Mouse (Mus musculus) liver, embryonic 11.5 days (tissue): ENCODE measurements around the gene Mrps5. TPM values are rescaled to one million over a fixed set of nuclear protein-coding genes. Genes with fewer than 3 reads are reported as not detected.
"Not testable (repeated sequence)": the region's sequence is repeated elsewhere in the genome, so short reads cannot be mapped to it uniquely, and the experiment has no call there.

Source experiments
- ATAC-seq: fragments of 200-750 bp; cut with Nextera tagmentation; replicated peaks from 2 replicates; pipeline ENCODE4 v1.8.0; 2017; ENCODE audit warnings: moderate number of reproducible peaks, mild to moderate bottlenecking, moderate TSS enrichment, moderate library complexity; ENCODE audit not compliant: low FRiP score
- DNase-seq: peaks from one replicate; pipeline ENCODE4 v3.0.0-alpha.2; 2017; ENCODE audit warnings: low spot score
- H3K27ac ChIP-seq: fragments of 300-500 bp; sonication (generic); 2 replicates; pipeline ENCODE4 v1.5.1; 2014; ENCODE audit warnings: mild to moderate bottlenecking, low read depth, low read length, control low read depth
- H3K27me3 ChIP-seq: fragments of 300-500 bp; sonication (generic); replicated peaks from 2 replicates; pipeline ENCODE4 v1.6.1; 2014; ENCODE audit warnings: low read length, mixed read lengths; ENCODE audit not compliant: control insufficient read depth, insufficient read depth
- H3K36me3 ChIP-seq: fragments of 300-500 bp; sonication (generic); 2 replicates; pipeline ENCODE4 v1.6.1; 2014; ENCODE audit warnings: mild to moderate bottlenecking, low read length, moderate library complexity, mixed read lengths; ENCODE audit not compliant: control insufficient read depth, insufficient read depth
- H3K4me1 ChIP-seq: fragments of 300-500 bp; sonication (generic); replicated peaks from 2 replicates; pipeline ENCODE4 v1.6.1; 2014; ENCODE audit warnings: low read length, mixed read lengths; ENCODE audit not compliant: control insufficient read depth, insufficient read depth
- H3K4me2 ChIP-seq: fragments of 300-500 bp; sonication (generic); 2 replicates; pipeline ENCODE4 v1.6.1; 2014; ENCODE audit warnings: mild to moderate bottlenecking, control low read depth, moderate library complexity
- H3K4me3 ChIP-seq: fragments of 300-500 bp; sonication (generic); 2 replicates; pipeline ENCODE4 v1.5.1; 2014; ENCODE audit warnings: low read depth, low read length, control low read depth
- H3K9ac ChIP-seq: fragments of 300-500 bp; sonication (generic); 2 replicates; pipeline ENCODE4 v1.6.1; 2014; ENCODE audit warnings: low read depth, low read length, control low read depth
- H3K9me3 ChIP-seq: fragments of 300-500 bp; sonication (generic); 2 replicates; pipeline ENCODE4 v1.6.1; 2016; ENCODE audit warnings: low read length, inconsistent platforms, mixed read lengths; ENCODE audit not compliant: control insufficient read depth
- WGBS: fragments of 180-500 bp; shearing (Covaris S2); extraction: QIAGEN DNeasy Blood & Tissue Kit; methylation state at CpG from one replicate; pipeline ENCODE4 v1.1.7; 2014; 5-methylcytosine and 5-hydroxymethylcytosine counted together
- polyA plus RNA-seq: library from polyadenylated mRNA; unstranded; fragments of >200 nt; fragmentation: Nextera tagmentation; extraction: Ambion mirVana; gene quantifications from 2 replicates; pipeline ENCODE4 v1.2.1, GENCODE M21; 2014

The Mrps5 gene
- polyA plus RNA-seq, 1 experiment from 2014 or later, result 214 TPM

DNA sequence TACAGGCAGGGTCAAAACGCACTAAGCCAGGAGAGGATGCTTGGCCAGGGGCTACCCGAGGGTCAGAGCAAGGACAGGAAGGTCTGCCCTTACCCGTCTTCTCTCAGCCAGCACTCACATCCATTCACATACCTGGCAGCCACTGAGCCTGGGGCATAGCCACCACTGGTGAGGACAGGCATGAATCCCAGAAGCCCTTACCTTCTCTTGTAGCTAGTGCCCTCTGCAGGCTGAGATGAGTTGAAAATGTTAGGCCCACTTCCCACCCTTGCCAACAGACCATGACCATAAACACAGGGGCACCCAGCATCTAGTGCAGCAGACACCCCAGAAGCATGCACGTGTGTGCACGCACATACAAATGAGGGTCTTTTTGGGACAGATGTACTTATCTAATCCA is 35.9 kb upstream of the Mrps5 start:
- no peaks in the 10 kb centered on the region for H3K4me1 ChIP-seq
- no peak for ATAC-seq
- H3K36me3 ChIP-seq, result no peaks in the 10 kb centered on the region
- H3K4me2 ChIP-seq, result no peak overlapping the region
- no peak overlapping the region for H3K4me3 ChIP-seq
- H3K27ac ChIP-seq, result no peak overlapping the region
- H3K9ac ChIP-seq, result no peak overlapping the region
- no peaks in the 10 kb centered on the region; the same call in 1 of the 2 replicates for H3K27me3 ChIP-seq
- 51% methylated on average over 5 of the region's 5 CpGs for WGBS
- DNase-seq, result no peak
- H3K9me3 ChIP-seq, result no peaks in the 10 kb centered on the region

DNA sequence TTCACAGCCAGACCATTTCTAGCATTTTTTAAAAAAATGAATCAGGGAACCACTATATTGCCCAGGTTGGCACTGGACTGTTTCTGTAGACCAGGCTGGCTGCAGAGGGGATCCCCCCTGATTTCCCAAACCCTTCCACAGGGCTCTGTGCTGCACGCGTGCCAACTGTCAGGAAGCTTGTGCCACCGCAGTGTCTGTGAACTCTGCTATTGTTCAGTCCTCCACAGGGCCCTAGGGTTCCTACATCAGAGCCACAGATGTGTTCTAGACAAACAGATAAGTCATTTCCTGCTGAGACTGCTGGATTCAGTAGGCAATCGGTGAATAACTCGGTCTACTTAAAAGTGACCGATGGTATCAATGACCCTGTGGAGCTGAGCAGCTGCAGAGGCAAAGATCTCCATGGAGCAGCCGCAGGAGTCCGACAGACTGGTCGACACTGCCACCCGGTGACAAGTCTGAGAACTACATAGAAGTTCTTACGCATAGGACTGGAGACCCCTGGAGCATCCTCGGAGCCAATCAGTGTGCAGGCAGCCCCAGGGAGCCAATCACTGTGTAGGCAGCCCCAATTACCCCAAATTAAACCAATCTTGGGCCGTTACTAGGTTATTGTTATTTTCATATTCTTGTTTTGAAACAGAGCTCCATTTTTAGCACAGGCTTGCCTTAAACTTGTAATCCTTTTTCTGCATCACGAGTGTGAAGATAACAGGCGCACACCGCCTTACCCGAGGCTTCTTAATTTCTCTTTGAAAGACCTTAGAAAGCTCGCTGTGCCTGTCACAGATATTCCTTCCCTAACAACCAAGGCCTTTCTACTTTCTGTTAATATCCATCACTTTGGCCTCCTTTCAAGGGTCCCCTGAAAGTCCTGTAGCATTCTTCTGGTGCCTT is 27.7 kb upstream of the Mrps5 start:
- Histone ChIP-seq H3K36me3 (no peaks in the 10 kb centered on the region), H3K9me3 (no peaks in the 10 kb centered on the region), H3K27ac (no peak overlapping the region), H3K4me3 (0 out of 2 replicates have a peak overlapping the region, but pooled peaks have one; percentile 9), H3K27me3 (peaks cover 2% of the 10 kb centered on the region; the same call in 1 of the 2 replicates), H3K9ac (no peak overlapping the region), H3K4me1 (no peaks in the 10 kb centered on the region), H3K4me2 (peak overlapping the region; percentile 40)
- peak; percentile 71 for DNase-seq
- 22% methylated on average over 18 of the region's 18 CpGs for WGBS
- peak; percentile 89 for ATAC-seq

DNA sequence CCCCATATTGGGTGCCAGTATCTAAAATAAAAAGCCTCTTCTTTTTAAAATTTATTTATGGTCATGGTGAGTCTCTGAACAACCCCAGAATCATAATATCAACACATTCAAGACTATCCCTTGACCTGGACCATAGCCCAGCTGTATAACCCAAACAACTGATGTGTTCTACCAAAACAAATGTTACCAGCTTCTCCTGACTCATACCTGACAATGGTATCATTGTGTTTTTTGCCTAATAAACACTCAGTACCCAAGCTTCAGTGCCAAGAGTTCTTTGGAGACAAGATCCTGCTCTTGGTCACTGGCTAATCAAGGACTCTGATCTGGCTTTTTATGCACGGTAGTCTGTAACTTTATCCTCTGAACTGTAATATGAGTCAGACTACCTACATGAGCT is 13.7 kb upstream of the Mrps5 start:
- no peak overlapping the region for H3K4me2 ChIP-seq
- H3K4me1 ChIP-seq, result no peaks in the 10 kb centered on the region
- 60% methylated on average over 1 of the region's 1 CpGs for WGBS
- H3K27me3 ChIP-seq, result no peaks in the 10 kb centered on the region
- ATAC-seq (no peak), DNase-seq (no peak)
- no peak overlapping the region for H3K9ac ChIP-seq
- H3K9me3 ChIP-seq, result no peaks in the 10 kb centered on the region
- H3K27ac ChIP-seq, result no peak overlapping the region
- H3K36me3 ChIP-seq, result peaks cover 3% of the 10 kb centered on the region; the same call in 1 of the 2 replicates
- H3K4me3 ChIP-seq, result no peak overlapping the region

DNA sequence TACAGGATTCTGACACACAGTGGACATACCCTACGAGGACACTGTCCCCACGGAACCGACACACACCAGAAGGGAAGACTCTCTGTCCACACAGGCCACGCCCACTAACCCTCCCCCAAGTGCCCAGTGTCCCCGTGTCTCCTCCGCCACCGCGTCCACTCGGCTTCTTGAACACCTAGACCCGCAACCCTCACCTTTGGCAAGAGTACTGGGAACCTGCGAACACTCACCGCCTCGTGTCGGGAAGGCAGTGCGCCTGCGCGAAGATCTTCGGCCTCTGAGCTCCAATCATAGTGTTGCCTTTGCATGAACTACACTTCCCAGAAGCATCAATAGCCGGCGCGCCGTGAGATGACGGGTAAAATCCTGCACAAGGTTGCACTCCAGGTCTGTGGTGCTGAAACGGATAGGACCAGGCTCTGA is 2.6 kb upstream of the Mrps5 start:
- under 1% methylated on average over 24 of the region's 24 CpGs for whole genome bisulfite sequencing
- Histone ChIP-seq H3K9ac (peak overlapping the region; percentile 70), H3K27ac (no peak overlapping the region), H3K36me3 (no peaks in the 10 kb centered on the region), H3K27me3 (no peaks in the 10 kb centered on the region), H3K4me3 (peak overlapping the region; percentile 68), H3K9me3 (no peaks in the 10 kb centered on the region), H3K4me1 (peaks cover 18% of the 10 kb centered on the region), H3K4me2 (peak overlapping the region; percentile 90)
- peak; percentile 82 for ATAC-seq
- peak; percentile 89 for DNase-seq

DNA sequence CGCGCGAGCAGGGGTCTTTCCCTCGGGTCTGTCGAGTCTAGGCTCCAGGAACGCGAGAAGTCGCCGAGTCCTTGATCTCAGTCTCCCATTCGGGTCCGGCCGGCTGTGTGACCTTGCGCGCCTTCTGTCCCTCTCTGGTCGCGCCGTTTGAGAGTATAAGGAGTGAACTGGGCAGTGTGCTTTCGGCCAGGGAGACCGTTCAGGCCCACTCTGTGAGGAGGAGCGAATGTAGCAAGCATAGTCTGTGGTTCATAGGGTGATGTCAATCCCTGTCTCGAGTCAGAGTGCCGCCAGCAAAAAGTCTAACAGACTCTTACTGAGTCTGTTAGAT is 457 bp downstream of the Mrps5 start:
- Histone ChIP-seq H3K27me3 (no peaks in the 10 kb centered on the region), H3K4me2 (peak overlapping the region; percentile 71), H3K9me3 (no peaks in the 10 kb centered on the region), H3K36me3 (peaks cover 2% of the 10 kb centered on the region; the same call in 1 of the 2 replicates), H3K4me1 (peaks cover 24% of the 10 kb centered on the region), H3K4me3 (peak overlapping the region; percentile 87), H3K9ac (peak overlapping the region; percentile 83), H3K27ac (peak overlapping the region; percentile 79)
- WGBS, result under 1% methylated on average over 22 of the region's 22 CpGs
- DNase-seq (no peak), ATAC-seq (peak; percentile 47)

DNA sequence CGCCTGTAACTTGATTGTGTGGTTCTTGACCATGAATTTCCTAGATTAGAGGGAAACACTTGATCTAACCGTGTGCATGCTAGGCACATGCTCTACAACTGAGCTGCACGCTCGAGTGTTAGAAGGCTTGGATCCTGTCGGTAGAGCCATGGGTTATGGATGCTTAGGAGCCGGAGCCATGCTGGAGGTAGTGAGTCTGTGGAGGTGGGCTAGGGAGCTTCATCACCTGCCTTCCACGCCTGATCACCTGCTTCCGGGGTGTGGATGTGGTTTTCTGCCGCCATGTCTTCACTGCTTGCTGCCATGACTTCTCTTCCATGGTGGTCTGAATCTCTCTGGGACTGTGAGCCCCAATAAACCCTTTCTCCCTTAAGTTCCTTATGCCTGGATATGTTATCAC is 1.9 kb downstream of the Mrps5 start:
- Histone ChIP-seq H3K9ac (no peak overlapping the region), H3K9me3 (no peaks in the 10 kb centered on the region), H3K27me3 (no peaks in the 10 kb centered on the region), H3K36me3 (peaks cover 4% of the 10 kb centered on the region; the same call in 1 of the 2 replicates), H3K4me1 (peaks cover 24% of the 10 kb centered on the region), H3K4me3 (no peak overlapping the region), H3K27ac (no peak overlapping the region), H3K4me2 (peak overlapping the region; percentile 71)
- no peak for ATAC-seq
- DNase-seq, result no peak
- 87% methylated on average over 9 of the region's 9 CpGs for WGBS

DNA sequence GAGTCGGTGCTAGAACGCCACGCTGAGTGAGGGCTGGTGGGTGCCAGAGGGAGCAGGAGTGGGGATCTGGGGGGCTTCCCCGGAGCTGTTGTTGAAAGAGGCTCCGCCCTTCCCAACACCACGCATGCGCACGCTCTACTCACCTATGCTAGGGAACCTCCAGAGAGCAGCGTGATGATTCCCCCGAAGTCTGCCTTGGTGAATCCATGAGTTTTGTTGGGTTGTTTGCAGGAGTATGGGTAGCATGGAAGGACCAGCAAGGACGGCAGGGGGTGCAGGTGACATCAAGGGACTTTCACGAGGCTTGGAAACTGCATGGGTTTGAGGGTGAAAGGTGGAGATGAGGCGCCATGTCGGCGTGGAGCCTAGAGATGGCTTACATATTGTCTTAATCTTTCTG is 3.2 kb downstream of the Mrps5 start:
- H3K4me2 ChIP-seq, result peak overlapping the region; percentile 31
- H3K9me3 ChIP-seq, result no peaks in the 10 kb centered on the region
- no peak overlapping the region for H3K4me3 ChIP-seq
- DNase-seq (no peak), ATAC-seq (no peak)
- no peak overlapping the region for H3K9ac ChIP-seq
- 73% methylated on average over 15 of the region's 15 CpGs for WGBS
- peaks cover 18% of the 10 kb centered on the region for H3K4me1 ChIP-seq
- peaks cover 6% of the 10 kb centered on the region; the same call in 1 of the 2 replicates for H3K36me3 ChIP-seq
- no peak overlapping the region for H3K27ac ChIP-seq
- H3K27me3 ChIP-seq, result no peaks in the 10 kb centered on the region

DNA sequence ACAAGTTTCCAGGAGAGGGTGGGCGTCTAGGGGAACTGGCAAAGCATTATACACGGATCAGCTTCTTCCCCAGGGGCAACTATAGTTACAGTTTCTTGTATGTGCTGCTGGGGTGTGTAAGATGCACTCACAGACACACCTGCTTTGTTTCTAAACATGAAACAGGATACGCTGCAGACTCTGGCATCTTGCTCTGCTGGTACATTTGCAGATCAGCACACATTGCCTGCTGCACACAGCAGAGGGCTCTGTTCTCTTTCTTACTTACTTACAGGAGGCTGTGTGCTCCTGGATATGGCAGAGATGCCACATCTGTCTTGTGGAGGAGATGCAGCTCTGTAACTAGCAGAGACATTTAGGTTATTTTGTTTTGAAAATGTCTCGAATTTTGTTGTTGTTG is 3.8 kb downstream of the Mrps5 start:
- Histone ChIP-seq H3K4me3 (no peak overlapping the region), H3K9ac (no peak overlapping the region), H3K4me2 (no peak overlapping the region), H3K27ac (no peak overlapping the region), H3K27me3 (no peaks in the 10 kb centered on the region), H3K36me3 (peaks cover 6% of the 10 kb centered on the region; the same call in 1 of the 2 replicates), H3K9me3 (no peaks in the 10 kb centered on the region), H3K4me1 (peaks cover 18% of the 10 kb centered on the region)
- ATAC-seq (no peak), DNase-seq (no peak)
- WGBS, result 73% methylated on average over 4 of the region's 4 CpGs

DNA sequence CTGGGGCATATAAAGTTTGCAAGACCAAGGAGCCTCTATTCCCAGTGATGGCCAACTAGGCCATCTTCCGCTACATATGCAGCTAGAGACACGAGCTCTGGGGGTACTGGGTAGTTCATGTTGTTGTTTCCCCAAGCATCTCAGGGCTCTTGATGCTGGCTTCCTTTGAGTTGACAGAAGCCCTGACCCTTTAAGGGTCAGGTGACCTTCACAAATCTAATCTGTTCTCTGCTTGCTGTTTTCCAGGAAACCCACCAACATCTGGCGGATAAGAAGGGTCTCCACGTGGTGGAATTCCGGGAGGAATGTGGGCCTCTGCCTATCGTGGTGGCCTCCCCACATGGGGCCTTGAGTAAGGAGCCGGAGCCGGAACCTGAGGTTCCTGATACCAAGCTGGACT is 16.4 kb downstream of the Mrps5 start:
- not testable (repeated sequence) for H3K27ac ChIP-seq, H3K4me3 ChIP-seq, H3K9ac ChIP-seq, H3K27me3 ChIP-seq, H3K4me1 ChIP-seq, DNase-seq, H3K4me2 ChIP-seq, H3K9me3 ChIP-seq
- peaks cover 18% of the 10 kb centered on the region for H3K36me3 ChIP-seq
- ATAC-seq, result peak; percentile 45; the same call in 1 of the 2 replicates
- 72% methylated on average over 5 of the region's 8 CpGs for WGBS
